Mouse (Mus musculus) kidney, embryonic 14.5 days (tissue): ENCODE data around the gene Fgd3. TPM values are rescaled to one million over a fixed set of nuclear protein-coding genes. Genes with fewer than 3 reads are reported as not detected.
A peak's percentile ranks its signal among the peaks of the same experiment; 100 is the strongest.

Source experiments
- ATAC-seq: fragments of 200-750 bp; cut with Nextera tagmentation; 2 replicates; pipeline ENCODE4 v1.8.0; 2017; ENCODE audit warnings: moderate number of reproducible peaks, mild to moderate bottlenecking, moderate TSS enrichment, moderate library complexity; ENCODE audit not compliant: low FRiP score, low TSS enrichment
- H3K27ac ChIP-seq: fragments of 300-500 bp; sonication (generic); 2 replicates; pipeline ENCODE4 v1.5.1; 2014; ENCODE audit warnings: low read depth, mild to moderate bottlenecking, low read length, moderate library complexity, mixed read lengths
- H3K27me3 ChIP-seq: fragments of 300-500 bp; sonication (generic); 2 replicates; pipeline ENCODE4 v1.6.1; 2014; ENCODE audit warnings: mild to moderate bottlenecking, low read length; ENCODE audit not compliant: control insufficient read depth, insufficient read depth
- H3K36me3 ChIP-seq: fragments of 300-500 bp; sonication (generic); 2 replicates; pipeline ENCODE4 v1.6.1; 2014; ENCODE audit warnings: low read length, mixed read lengths; ENCODE audit not compliant: control insufficient read depth, insufficient read depth
- H3K4me1 ChIP-seq: fragments of 300-500 bp; sonication (generic); 2 replicates; pipeline ENCODE4 v1.6.1; 2014; ENCODE audit warnings: low read length, mixed read lengths; ENCODE audit not compliant: control insufficient read depth, insufficient read depth
- H3K4me2 ChIP-seq: fragments of 300-500 bp; sonication (generic); replicated peaks from 2 replicates; pipeline ENCODE4 v1.6.1; 2014; ENCODE audit warnings: low read depth, mild to moderate bottlenecking, low read length
- H3K4me3 ChIP-seq: fragments of 300-500 bp; sonication (generic); 2 replicates; pipeline ENCODE4 v1.5.1; 2014; ENCODE audit warnings: mild to moderate bottlenecking, low read length
- H3K9ac ChIP-seq: fragments of 300-500 bp; sonication (generic); 2 replicates; pipeline ENCODE4 v1.6.1; 2014; ENCODE audit warnings: low read depth, mild to moderate bottlenecking, low read length, moderate library complexity
- H3K9me3 ChIP-seq: fragments of 300-500 bp; sonication (generic); 2 replicates; pipeline ENCODE4 v1.6.1; 2016; ENCODE audit warnings: low read length; ENCODE audit not compliant: control insufficient read depth
- WGBS: fragments of 180-500 bp; shearing (Covaris S2); extraction: QIAGEN DNeasy Blood & Tissue Kit; methylation state at CpG from one replicate; pipeline ENCODE4 v1.1.7; 2014; 5-methylcytosine and 5-hydroxymethylcytosine counted together
- polyA plus RNA-seq: library from polyadenylated mRNA; unstranded; fragments of >200 nt; fragmentation: Nextera tagmentation; extraction: Ambion mirVana; gene quantifications from 2 replicates; pipeline ENCODE4 v1.2.1, GENCODE M21; 2014

Gene Fgd3
- polyA plus RNA-seq, 1 experiment from 2014 or later = 0.46 TPM

- no peaks in the 10 kb centered on the region for H3K36me3 ChIP-seq
- H3K9ac ChIP-seq = no peak overlapping the region
- no peak for ATAC-seq
- H3K9me3 ChIP-seq = no peaks in the 10 kb centered on the region
- no peak overlapping the region for H3K27ac ChIP-seq
- no peak overlapping the region for H3K4me2 ChIP-seq
- H3K27me3 ChIP-seq = no peaks in the 10 kb centered on the region
- WGBS = 83% methylated on average over 8 of the region's 8 CpGs
- H3K4me3 ChIP-seq = no peak overlapping the region
- peaks cover 16% of the 10 kb centered on the region for H3K4me1 ChIP-seq
Observed at GRCm38 (mm10) chr13:49344567-49344966, 24.5 kb upstream of the Fgd3 start.

- Histone ChIP-seq H3K27me3 (no peaks in the 10 kb centered on the region), H3K9ac (peak overlapping the region; percentile 78; the same call in 1 of the 2 replicates), H3K27ac (no peak overlapping the region), H3K4me2 (peak overlapping the region; percentile 66), H3K9me3 (no peaks in the 10 kb centered on the region), H3K4me3 (peak overlapping the region; percentile 64), H3K4me1 (peaks cover 16% of the 10 kb centered on the region), H3K36me3 (no peaks in the 10 kb centered on the region)
- ATAC-seq = no peak
Observed at GRCm38 (mm10) chr13:49342723-49343100, 22.6 kb upstream of the Fgd3 start.

- Histone ChIP-seq H3K27me3 (no peaks in the 10 kb centered on the region), H3K9ac (peak overlapping the region; percentile 78), H3K27ac (no peak overlapping the region; the same call in 1 of the 2 replicates), H3K36me3 (no peaks in the 10 kb centered on the region), H3K4me1 (peaks cover 16% of the 10 kb centered on the region), H3K4me2 (peak overlapping the region; percentile 66), H3K4me3 (peak overlapping the region; percentile 64), H3K9me3 (no peaks in the 10 kb centered on the region)
- 7% methylated on average over 24 of the region's 25 CpGs for WGBS
- peak; percentile 33; the same call in 1 of the 2 replicates for ATAC-seq
Observed at GRCm38 (mm10) chr13:49341831-49342722, 22.0 kb upstream of the Fgd3 start.

- peak within 1 kb of the TSS; percentile 64 for H3K4me3 ChIP-seq
- WGBS = under 1% methylated on average over 72 of the region's 74 CpGs
- H3K4me2 ChIP-seq = peak within 1 kb of the TSS; percentile 68
- H3K27me3 ChIP-seq = no peaks in the 10 kb centered on the region
- H3K9me3 ChIP-seq = no peaks in the 10 kb centered on the region
- no peaks in the 10 kb centered on the region for H3K36me3 ChIP-seq
- no peak within 1 kb of the TSS; the same call in 1 of the 2 replicates for H3K27ac ChIP-seq
- peak within 1 kb of the TSS; percentile 78 for H3K9ac ChIP-seq
- ATAC-seq = peak; percentile 99
- H3K4me1 ChIP-seq = peaks cover 16% of the 10 kb centered on the region
Observed at GRCm38 (mm10) chr13:49341012-49341830, 21.1 kb upstream of the Fgd3 start, which contains the start of gene Bicd2. TSS of gene Bicd2 (plus strand) at chr13:49341585.

- 74% methylated on average over 7 of the region's 7 CpGs for WGBS
- ATAC-seq = no peak
- Histone ChIP-seq H3K4me2 (no peak overlapping the region), H3K27me3 (no peaks in the 10 kb centered on the region), H3K4me1 (peaks cover 16% of the 10 kb centered on the region), H3K36me3 (no peaks in the 10 kb centered on the region), H3K4me3 (no peak overlapping the region), H3K9me3 (no peaks in the 10 kb centered on the region), H3K9ac (no peak overlapping the region), H3K27ac (no peak overlapping the region)
Observed at GRCm38 (mm10) chr13:49338893-49339546, 18.9 kb upstream of the Fgd3 start.

- Histone ChIP-seq H3K27ac (no peak overlapping the region), H3K9me3 (no peaks in the 10 kb centered on the region), H3K4me3 (no peak overlapping the region), H3K27me3 (no peaks in the 10 kb centered on the region), H3K9ac (no peak overlapping the region), H3K36me3 (no peaks in the 10 kb centered on the region), H3K4me2 (no peak overlapping the region), H3K4me1 (no peaks in the 10 kb centered on the region)
- 87% methylated on average over 12 of the region's 12 CpGs for WGBS
- no peak for ATAC-seq
Observed at GRCm38 (mm10) chr13:49335077-49335982, 15.2 kb upstream of the Fgd3 start.

GRCm38 (mm10) chr13:49333250-49333649, 13.1 kb upstream of the Fgd3 start:
- Histone ChIP-seq H3K4me3 (no peak overlapping the region), H3K4me1 (no peaks in the 10 kb centered on the region), H3K9me3 (no peaks in the 10 kb centered on the region), H3K27ac (no peak overlapping the region), H3K36me3 (no peaks in the 10 kb centered on the region), H3K27me3 (no peaks in the 10 kb centered on the region), H3K4me2 (no peak overlapping the region), H3K9ac (no peak overlapping the region)
- ATAC-seq = no peak
- WGBS = 76% methylated on average over 2 of the region's 2 CpGs

- Histone ChIP-seq H3K4me3 (no peak overlapping the region), H3K27me3 (no peaks in the 10 kb centered on the region), H3K4me2 (no peak overlapping the region), H3K9me3 (no peaks in the 10 kb centered on the region), H3K27ac (no peak overlapping the region), H3K4me1 (no peaks in the 10 kb centered on the region), H3K9ac (no peak overlapping the region), H3K36me3 (no peaks in the 10 kb centered on the region)
- no peak for ATAC-seq
- 86% methylated on average over 4 of the region's 4 CpGs for WGBS
Observed at GRCm38 (mm10) chr13:49328101-49328500, 8.0 kb upstream of the Fgd3 start.
